Mouse (Mus musculus): ENCODE measurements around the gene Ckb.

Gene Ckb

GRCm38 (mm10) chr12:111693341-111694270 lies 21.5 kb upstream of the Ckb start:
- in situ Hi-C loops (cut with MboI; ENCODE audit: unreplicated experiment in 2 of 2): loop anchor here in 1 of 2 experiments (25.0 kb wide), 1 partner anchor 844 kb away; no protein-coding TSS in a partner anchor

GRCm38 (mm10) chr12:111692899-111693298 lies 20.8 kb upstream of the Ckb start:
- in situ Hi-C loops (cut with MboI; ENCODE audit: unreplicated experiment in 2 of 2): loop anchor here in 1 of 2 experiments (25.0 kb wide), 1 partner anchor 844 kb away; no protein-coding TSS in a partner anchor

GRCm38 (mm10) chr12:111691346-111691872 lies 19.3 kb upstream of the Ckb start:
- in situ Hi-C loops (cut with MboI; ENCODE audit: unreplicated experiment in 2 of 2): loop anchor here in 1 of 2 experiments (25.0 kb wide), 1 partner anchor 846 kb away; no protein-coding TSS in a partner anchor

DNA sequence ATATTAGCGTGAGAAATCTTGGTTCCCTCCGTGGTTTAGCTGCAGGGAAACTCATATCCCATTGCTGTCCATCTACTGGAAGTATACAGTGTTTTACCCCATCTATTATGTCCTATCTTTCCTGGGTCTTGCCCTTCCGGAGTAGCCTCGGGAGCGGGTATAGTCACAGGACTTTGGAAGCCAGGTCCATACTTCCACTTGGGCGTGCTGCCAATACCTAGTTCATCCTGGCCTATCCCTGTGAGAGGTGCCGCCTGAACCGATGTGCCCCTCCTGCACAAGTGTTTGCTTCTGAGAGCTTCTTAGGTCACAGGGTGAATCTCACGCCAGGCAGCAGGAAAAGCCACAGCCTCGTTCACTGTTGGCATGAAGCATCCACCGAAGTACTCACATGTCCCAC lies 17.3 kb upstream of the Ckb start:
- in situ Hi-C loops (cut with MboI; ENCODE audit: unreplicated experiment in 2 of 2): loop anchor here in 1 of 2 experiments (25.0 kb wide), 1 partner anchor 848 kb away; no protein-coding TSS in a partner anchor

GRCm38 (mm10) chr12:111688069-111688428 lies 15.9 kb upstream of the Ckb start:
- in situ Hi-C loops (cut with MboI; ENCODE audit: unreplicated experiment in 2 of 2): loop anchor here in 1 of 2 experiments (25.0 kb wide), 1 partner anchor 849 kb away; no protein-coding TSS in a partner anchor

GRCm38 (mm10) chr12:111687350-111688068 lies 15.4 kb upstream of the Ckb start:
- in situ Hi-C loops (cut with MboI; ENCODE audit: unreplicated experiment in 2 of 2): loop anchor here in 1 of 2 experiments (25.0 kb wide), 1 partner anchor 850 kb away; no protein-coding TSS in a partner anchor

GRCm38 (mm10) chr12:111686390-111686789 lies 14.3 kb upstream of the Ckb start:
- in situ Hi-C loops (cut with MboI; ENCODE audit: unreplicated experiment in 2 of 2): loop anchor here in 1 of 2 experiments (25.0 kb wide), 1 partner anchor 851 kb away; no protein-coding TSS in a partner anchor

- in situ Hi-C loops (cut with MboI; ENCODE audit: unreplicated experiment in 2 of 2): loop anchor here in 1 of 2 experiments (25.0 kb wide), 1 partner anchor 854 kb away; no protein-coding TSS in a partner anchor
Measured at GRCm38 (mm10) chr12:111682806-111683205, 10.7 kb upstream of the Ckb start.

DNA sequence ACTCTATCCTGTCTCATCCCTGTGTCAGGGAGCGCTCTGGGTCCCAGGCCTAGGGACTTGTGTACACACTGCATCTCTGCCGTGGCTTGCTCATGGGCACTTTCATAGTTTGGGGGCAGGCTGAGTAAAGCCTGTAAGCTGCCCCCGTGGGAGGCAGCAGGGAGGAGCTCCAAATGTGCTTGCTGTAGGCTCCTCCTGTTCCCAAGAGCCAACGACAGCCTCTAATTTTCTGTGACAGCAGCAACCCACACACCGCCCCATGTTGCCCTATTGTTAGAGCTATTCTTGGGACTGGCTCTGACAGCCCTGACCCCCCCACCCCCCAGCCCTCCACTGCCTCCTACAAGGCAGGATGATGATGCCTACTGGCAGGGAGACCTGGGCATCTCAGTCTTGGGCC lies 9.9 kb upstream of the Ckb start:
- in situ Hi-C loops (cut with MboI; ENCODE audit: unreplicated experiment in 2 of 2): loop anchor here in 1 of 2 experiments (25.0 kb wide), 1 partner anchor 855 kb away; no protein-coding TSS in a partner anchor

GRCm38 (mm10) chr12:111681305-111681704 lies 9.2 kb upstream of the Ckb start:
- in situ Hi-C loops (cut with MboI; ENCODE audit: unreplicated experiment in 2 of 2): loop anchor here in 1 of 2 experiments (25.0 kb wide), 1 partner anchor 856 kb away; no protein-coding TSS in a partner anchor

DNA sequence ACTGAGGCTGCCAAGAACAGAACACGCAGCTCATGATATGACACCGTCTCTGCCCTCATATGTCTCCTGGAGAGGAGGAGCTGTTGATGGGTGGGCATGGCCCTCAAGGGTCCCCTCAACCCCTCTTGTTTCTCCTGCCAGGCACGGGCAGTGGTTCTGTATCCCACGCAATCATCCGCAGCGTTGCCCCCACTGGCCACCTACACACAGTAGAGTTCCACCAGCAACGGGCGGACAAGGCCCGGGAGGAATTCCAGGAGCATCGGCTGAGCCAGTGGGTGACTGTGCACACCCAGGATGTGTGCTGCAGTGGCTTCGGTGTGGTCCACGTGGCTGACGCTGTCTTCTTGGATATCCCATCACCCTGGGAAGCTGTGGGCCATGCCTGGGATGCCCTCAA lies 8.5 kb upstream of the Ckb start:
- in situ Hi-C loops (cut with MboI; ENCODE audit: unreplicated experiment in 2 of 2): loop anchor here in 1 of 2 experiments (25.0 kb wide), 1 partner anchor 857 kb away; no protein-coding TSS in a partner anchor

DNA sequence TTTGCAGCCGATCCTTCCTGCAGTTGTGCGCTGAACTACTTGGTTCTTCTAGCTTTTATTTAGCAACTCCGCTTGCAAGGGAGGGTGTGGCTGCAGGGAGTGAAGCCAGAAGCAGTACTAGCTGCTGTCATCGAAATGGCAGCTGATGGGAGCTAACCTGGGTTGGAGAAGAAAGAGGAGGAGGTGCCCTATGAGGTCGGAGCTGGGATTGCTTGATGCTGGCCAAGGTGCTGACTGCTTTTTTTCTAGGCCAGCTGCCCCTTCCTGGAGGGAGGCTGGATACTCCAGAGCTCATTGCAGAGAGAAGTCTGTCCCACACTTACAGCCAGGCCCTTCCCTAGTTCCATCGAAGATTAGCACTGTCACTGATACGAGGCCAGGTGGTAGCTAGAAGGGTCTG lies 6.9 kb upstream of the Ckb start:
- in situ Hi-C loops (cut with MboI; ENCODE audit: unreplicated experiment in 2 of 2): loop anchor here in 1 of 2 experiments (25.0 kb wide), 1 partner anchor 858 kb away; no protein-coding TSS in a partner anchor

- in situ Hi-C loops (cut with MboI; ENCODE audit: unreplicated experiment in 2 of 2): loop anchor here in 1 of 2 experiments (25.0 kb wide), 1 partner anchor 859 kb away; no protein-coding TSS in a partner anchor
Measured at GRCm38 (mm10) chr12:111678670-111678933, 6.5 kb upstream of the Ckb start.

GRCm38 (mm10) chr12:111677882-111678669 lies 5.9 kb upstream of the Ckb start, which contains the start of gene Trmt61a:
Gene Trmt61a (plus strand): TSS chr12:111678105.
- in situ Hi-C loops (cut with MboI; ENCODE audit: unreplicated experiment in 2 of 2): loop anchor here in 1 of 2 experiments (25.0 kb wide), 1 partner anchor 859 kb away; no protein-coding TSS in a partner anchor

DNA sequence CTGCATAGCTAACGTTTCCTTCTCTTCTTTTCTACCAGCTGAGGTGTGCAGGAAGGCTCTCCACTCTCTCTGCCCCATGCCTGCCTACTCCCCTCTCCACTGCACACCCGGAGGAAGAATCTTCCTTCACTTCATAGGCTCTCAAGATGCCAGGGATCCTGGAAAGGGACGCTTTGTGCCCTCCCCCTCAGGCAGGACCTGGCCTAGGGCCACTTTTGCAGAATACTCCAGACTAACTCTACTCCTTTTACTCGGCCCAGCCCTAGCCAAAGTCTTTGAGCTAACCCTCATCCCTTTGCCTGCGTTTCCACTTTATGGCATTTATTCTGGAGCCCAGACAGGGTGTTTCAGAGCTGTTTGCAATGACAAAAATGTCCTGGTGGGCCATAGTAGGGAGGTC lies 5.3 kb upstream of the Ckb start:
- in situ Hi-C loops (cut with MboI; ENCODE audit: unreplicated experiment in 2 of 2): loop anchor here in 1 of 2 experiments (25.0 kb wide), 1 partner anchor 860 kb away; no protein-coding TSS in a partner anchor

GRCm38 (mm10) chr12:111675797-111676580 lies 3.9 kb upstream of the Ckb start:
- in situ Hi-C loops (cut with MboI; ENCODE audit: unreplicated experiment in 2 of 2): loop anchor here in 1 of 2 experiments (25.0 kb wide), 1 partner anchor 861 kb away; no protein-coding TSS in a partner anchor

GRCm38 (mm10) chr12:111674850-111675486 lies 2.8 kb upstream of the Ckb start:
- in situ Hi-C loops (cut with MboI; ENCODE audit: unreplicated experiment in 2 of 2): loop anchor here (25.0 kb wide), 1 partner anchor 862 kb away; no protein-coding TSS in a partner anchor

DNA sequence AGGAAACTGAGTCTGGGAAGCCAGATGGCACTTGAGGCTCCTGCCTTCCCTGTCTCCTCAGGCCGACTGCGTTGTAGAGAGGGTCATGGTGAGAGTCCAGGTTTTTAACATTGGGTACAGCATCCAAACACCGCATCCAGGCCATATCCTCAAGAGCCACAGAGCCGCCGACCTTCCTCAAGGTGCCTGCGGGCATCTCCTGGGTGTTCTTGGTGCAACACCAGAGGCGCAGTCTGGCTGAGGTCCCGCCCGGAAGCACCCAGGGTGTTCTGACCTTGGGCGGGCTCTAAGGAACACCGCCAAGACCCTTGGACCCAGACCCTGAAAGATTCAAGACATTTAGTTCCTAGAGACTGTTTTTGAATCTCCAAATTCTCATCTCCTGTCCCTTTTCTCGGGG lies 443 bp upstream of the Ckb start:
- in situ Hi-C loops (cut with MboI; ENCODE audit: unreplicated experiment in 2 of 2): loop anchor here in 1 of 2 experiments (25.0 kb wide), 1 partner anchor 865 kb away; no protein-coding TSS in a partner anchor
